Mouse (Mus musculus): ENCODE data around the gene Ppil4. TPM values are rescaled to one million over a fixed set of nuclear protein-coding genes. Genes with fewer than 3 reads are reported as not detected.
"Not testable (repeated sequence)": the region's sequence is repeated elsewhere in the genome, so short reads cannot be mapped to it uniquely, and the experiment has no call there.

Ppil4 gene
- polyA plus RNA-seq (2015; fragmentation: Nextera tagmentation; extraction: Ambion mirVana): 25.6 and 26.7 TPM in 2 replicates

DNA sequence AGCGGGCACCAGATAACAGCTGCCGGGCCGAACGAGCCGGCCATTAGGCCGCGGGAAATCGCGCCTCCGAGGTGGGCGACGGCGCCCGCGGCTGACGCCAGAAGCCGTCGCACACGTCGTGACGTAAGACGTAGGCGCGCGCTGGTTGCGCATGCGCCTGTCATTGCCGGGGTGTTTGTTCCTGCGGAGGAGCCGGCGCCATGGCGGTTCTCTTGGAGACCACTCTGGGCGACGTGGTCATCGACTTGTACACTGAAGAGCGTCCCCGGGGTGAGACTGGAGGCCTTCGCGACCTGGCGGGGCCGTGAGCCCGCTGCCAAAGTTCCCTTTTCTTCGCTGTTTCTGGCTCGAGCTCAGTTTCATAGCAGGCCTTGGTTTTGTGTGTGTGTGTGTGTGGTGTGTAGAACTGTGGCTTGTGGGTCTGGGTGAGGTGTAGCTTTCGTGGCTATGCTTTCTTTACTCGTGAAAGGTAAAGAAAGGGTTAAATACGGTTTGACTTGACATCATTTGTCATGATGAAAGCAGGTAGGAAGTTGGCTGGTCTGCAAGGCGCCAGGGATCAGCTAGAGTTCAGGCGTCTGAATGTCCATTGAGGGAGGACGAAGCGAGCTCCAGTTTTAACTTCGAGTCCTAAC is at the start of gene Ppil4, which contains the start of gene Ginm1:
Gene Ppil4, plus strand, starts transcription at position 141 of the 635 bp plus-strand sequence.
Gene Ginm1, minus strand, starts transcription at position 74 of the 635 bp plus-strand sequence.
- Histone ChIP-seq H3K4me1 (peaks cover 19% of the 10 kb centered on the region), H3K4me3 (peak within 1 kb of the TSS; percentile 93), H3K9me3 (no peaks in the 10 kb centered on the region), H3K4me2 (peak within 1 kb of the TSS; percentile 94), H3K27me3 (replicated peaks) (no peaks in the 10 kb centered on the region), H3K27ac (replicated peaks) (peak within 1 kb of the TSS; percentile 74), H3K9ac (peak within 1 kb of the TSS; percentile 95), H3K36me3 (peaks cover 45% of the 10 kb centered on the region)
- WGBS: under 1% methylated on average over 52 of the region's 52 CpGs
- ATAC-seq (ENCODE audit: extremely low read depth, insufficient number of reproducible peaks, low FRiP score, low TSS enrichment): peak; percentile 85

DNA sequence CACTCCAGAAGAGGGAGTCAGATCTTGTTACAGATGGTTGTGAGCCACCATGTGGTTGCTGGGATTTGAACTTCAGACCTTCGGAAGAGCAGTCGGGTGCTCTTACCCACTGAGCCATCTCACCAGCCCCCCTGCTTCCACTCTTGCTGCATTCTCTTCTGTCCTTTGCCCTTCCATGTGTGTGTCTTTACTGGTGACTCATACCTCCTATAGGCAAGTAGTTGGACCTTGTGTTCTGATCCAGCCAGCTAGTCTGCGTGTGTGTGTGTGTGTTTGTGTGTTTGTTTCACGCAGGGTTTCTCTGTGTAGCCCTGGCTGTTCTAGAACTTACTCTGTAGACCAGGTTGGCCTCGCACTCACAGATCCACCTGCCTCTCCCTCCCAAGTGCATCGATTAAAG is 47.2 kb upstream of the Ppil4 start:
- not testable (repeated sequence) for H3K27ac ChIP-seq (replicated peaks); H3K4me3 ChIP-seq; H3K9me3 ChIP-seq; H3K4me1 ChIP-seq; ATAC-seq (ENCODE audit: extremely low read depth, insufficient number of reproducible peaks, low FRiP score, low TSS enrichment); H3K27me3 ChIP-seq (replicated peaks); H3K4me2 ChIP-seq; H3K9ac ChIP-seq
- peaks cover 76% of the 10 kb centered on the region for H3K36me3 ChIP-seq
- 94% methylated on average over 6 of the region's 6 CpGs for WGBS

DNA sequence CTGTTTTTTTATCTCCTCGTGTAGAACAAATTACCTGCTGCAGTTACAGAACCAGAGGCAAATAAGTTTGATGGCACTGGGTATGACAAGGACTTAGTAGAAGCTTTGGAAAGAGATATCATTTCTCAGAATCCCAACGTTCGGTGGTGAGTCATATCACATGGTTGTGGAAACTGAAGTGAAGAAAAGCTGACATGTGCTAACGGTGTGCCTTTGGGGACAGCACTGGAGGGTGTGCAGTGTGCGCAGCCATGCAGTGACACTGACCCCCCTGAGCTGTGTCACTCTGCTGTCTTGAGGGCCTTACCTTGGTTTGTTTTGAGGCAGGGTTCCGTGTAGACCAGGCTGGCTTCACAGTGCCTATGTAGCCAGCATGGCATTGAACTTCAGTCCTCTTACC is 43.9 kb upstream of the Ppil4 start:
- Histone ChIP-seq H3K27me3 (replicated peaks) (no peaks in the 10 kb centered on the region), H3K36me3 (peaks cover 75% of the 10 kb centered on the region), H3K9ac (no peak overlapping the region), H3K27ac (replicated peaks) (no peak overlapping the region), H3K4me3 (no peak overlapping the region), H3K9me3 (no peaks in the 10 kb centered on the region), H3K4me2 (no peak overlapping the region), H3K4me1 (no peaks in the 10 kb centered on the region)
- 78% methylated on average over 6 of the region's 6 CpGs for WGBS
- ATAC-seq (ENCODE audit: extremely low read depth, insufficient number of reproducible peaks, low FRiP score, low TSS enrichment): no peak

DNA sequence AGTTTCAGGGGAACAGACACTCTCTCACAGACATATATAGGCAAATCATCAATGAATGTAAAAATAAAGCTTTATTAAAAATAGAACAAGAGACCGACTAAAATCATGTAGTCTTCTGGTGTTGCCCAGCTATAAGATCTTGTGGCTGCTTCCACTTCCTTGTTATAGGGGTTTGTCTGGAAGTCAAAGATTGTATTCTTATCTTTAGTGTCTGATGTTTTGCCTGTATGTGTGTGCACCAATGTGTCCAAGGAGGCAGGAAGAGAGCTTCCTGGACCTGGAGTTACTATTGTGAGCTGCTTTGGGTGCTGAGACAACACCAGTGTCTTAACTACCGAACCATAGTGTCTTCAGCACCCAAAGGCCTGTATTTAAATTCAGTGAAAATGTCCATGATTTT is 35.1 kb upstream of the Ppil4 start:
- H3K4me3 ChIP-seq: no peak overlapping the region
- 79% methylated on average over 2 of the region's 2 CpGs for WGBS
- H3K36me3 ChIP-seq: peaks cover 81% of the 10 kb centered on the region
- no peaks in the 10 kb centered on the region for H3K9me3 ChIP-seq
- H3K4me2 ChIP-seq: no peak overlapping the region
- no peak for ATAC-seq (ENCODE audit: extremely low read depth, insufficient number of reproducible peaks, low FRiP score, low TSS enrichment)
- no peaks in the 10 kb centered on the region for H3K4me1 ChIP-seq
- no peak overlapping the region for H3K27ac ChIP-seq (replicated peaks)
- no peaks in the 10 kb centered on the region for H3K27me3 ChIP-seq (replicated peaks)
- no peak overlapping the region for H3K9ac ChIP-seq

DNA sequence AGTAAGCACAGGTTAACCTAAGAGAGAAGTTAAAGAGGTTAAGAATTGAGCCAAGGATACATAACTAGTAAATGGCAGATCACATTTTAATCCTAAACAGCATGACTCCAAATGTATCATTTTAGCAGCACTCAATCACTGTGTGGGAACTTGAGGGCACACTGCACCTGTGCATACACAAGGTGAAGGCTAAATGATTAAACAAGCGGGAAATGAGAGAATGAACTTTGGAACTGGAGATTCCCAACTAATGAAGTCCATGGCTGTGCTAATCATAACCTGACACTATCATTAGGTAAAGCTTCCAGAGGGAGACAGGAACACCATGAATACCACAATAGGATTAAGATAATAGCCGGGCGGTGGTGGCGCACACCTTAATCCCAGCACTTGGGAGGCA is 20.3 kb upstream of the Ppil4 start:
- ATAC-seq (ENCODE audit: extremely low read depth, insufficient number of reproducible peaks, low FRiP score, low TSS enrichment): no peak
- 87% methylated on average over 4 of the region's 4 CpGs for WGBS
- Histone ChIP-seq H3K27me3 (replicated peaks) (no peaks in the 10 kb centered on the region), H3K4me1 (no peaks in the 10 kb centered on the region), H3K4me2 (no peak overlapping the region), H3K36me3 (peaks cover 95% of the 10 kb centered on the region), H3K9me3 (no peaks in the 10 kb centered on the region), H3K27ac (replicated peaks) (no peak overlapping the region), H3K9ac (no peak overlapping the region), H3K4me3 (no peak overlapping the region)

DNA sequence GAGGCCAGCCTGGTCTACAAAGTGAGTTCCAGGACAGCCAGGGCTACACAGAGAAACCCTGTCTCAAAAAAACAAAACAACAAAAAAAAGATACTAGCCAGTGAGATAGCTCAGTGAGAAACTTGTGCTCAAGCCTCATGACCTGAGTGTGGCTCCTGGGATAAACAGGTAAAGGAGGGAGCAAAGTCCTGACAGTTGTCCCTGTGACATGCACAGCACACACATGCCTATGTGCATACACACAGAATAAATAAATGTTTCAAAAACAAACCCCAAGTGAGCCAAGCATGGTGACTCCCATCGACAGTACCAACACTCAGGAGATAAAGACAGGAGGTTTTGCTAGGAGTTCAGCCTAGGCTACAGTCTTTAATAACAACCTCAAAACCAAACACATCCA is 19.9 kb upstream of the Ppil4 start:
- Histone ChIP-seq H3K4me2 (no peak overlapping the region), H3K4me3 (no peak overlapping the region), H3K27me3 (replicated peaks) (no peaks in the 10 kb centered on the region), H3K27ac (replicated peaks) (no peak overlapping the region), H3K36me3 (peaks cover 94% of the 10 kb centered on the region), H3K4me1 (no peaks in the 10 kb centered on the region), H3K9me3 (no peaks in the 10 kb centered on the region), H3K9ac (no peak overlapping the region)
- no peak for ATAC-seq (ENCODE audit: extremely low read depth, insufficient number of reproducible peaks, low FRiP score, low TSS enrichment)
- 83% methylated on average over 1 of the region's 1 CpGs for WGBS

DNA sequence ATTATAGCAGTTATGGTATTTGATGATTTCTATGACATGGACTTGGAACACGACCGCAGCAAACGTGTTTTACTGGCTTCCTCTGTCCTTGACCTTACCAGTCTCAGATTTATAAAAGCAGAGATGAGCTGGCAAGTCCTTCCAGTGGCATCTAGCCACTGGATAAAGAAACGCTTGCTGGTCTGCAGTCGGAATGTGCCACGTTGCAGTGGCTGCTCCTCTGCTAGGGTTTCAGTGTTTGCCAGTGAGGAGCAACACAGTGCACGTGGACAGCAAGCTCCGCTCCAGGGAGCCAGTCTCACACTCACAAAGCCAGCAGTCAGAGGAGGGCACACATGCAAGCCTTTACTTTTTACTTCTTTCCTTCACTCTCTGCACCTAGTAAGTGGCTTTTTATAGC is 17.3 kb upstream of the Ppil4 start:
- 91% methylated on average over 8 of the region's 8 CpGs for WGBS
- Histone ChIP-seq H3K27ac (replicated peaks) (no peak overlapping the region), H3K36me3 (peaks cover 76% of the 10 kb centered on the region), H3K4me3 (no peak overlapping the region), H3K9ac (no peak overlapping the region), H3K4me2 (no peak overlapping the region), H3K4me1 (peaks cover 16% of the 10 kb centered on the region), H3K27me3 (replicated peaks) (no peaks in the 10 kb centered on the region), H3K9me3 (no peaks in the 10 kb centered on the region)
- ATAC-seq (ENCODE audit: extremely low read depth, insufficient number of reproducible peaks, low FRiP score, low TSS enrichment): no peak

DNA sequence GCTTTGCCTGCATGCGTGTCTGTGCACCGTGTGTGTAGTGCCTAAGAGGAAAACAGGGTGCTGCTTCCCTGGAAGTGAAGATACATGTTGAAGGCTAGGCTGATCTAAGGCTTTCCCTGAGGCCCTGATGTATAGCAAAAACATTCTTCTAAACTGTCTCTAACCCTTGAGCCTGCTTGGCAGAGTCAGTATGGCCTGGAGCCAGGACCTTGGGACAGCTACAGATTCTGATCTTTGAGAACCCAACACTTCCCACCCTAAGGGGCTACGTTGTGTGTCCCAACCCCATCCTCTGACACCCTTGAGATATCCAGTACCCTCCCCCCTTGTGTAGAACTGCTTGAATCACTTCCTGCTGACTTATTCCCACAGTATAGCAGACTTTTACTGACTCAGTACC is 14.3 kb upstream of the Ppil4 start:
- no peak for ATAC-seq (ENCODE audit: extremely low read depth, insufficient number of reproducible peaks, low FRiP score, low TSS enrichment)
- Histone ChIP-seq H3K4me2 (no peak overlapping the region), H3K9ac (no peak overlapping the region), H3K4me1 (peaks cover 16% of the 10 kb centered on the region), H3K4me3 (no peak overlapping the region), H3K36me3 (peaks cover 47% of the 10 kb centered on the region), H3K27me3 (replicated peaks) (no peaks in the 10 kb centered on the region), H3K9me3 (no peaks in the 10 kb centered on the region), H3K27ac (replicated peaks) (no peak overlapping the region)
- WGBS: 84% methylated on average over 3 of the region's 3 CpGs

DNA sequence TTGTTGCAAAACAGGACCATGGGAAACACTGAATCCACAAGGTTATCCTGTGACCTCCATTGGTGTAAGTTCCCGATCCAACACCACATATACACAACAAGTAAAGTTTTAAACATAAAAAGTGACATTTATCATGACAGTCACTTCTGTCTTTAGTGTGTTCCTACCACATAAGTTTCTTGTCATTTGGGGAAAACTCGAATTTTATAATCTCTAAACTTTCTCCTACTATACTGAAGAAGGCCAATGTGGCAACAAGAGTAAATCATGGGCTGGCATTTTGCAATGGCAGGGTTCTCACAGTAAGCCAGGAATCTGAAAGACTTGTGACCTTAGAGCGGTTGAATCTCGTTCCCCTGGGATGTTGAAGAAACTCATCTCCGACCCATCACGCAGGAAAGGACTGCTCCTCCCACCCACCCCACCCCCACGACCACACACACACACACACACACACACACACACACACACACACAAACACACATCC is 12.9 kb upstream of the Ppil4 start:
- peak overlapping the region; percentile 94 for H3K9ac ChIP-seq
- peaks cover 35% of the 10 kb centered on the region for H3K36me3 ChIP-seq
- H3K9me3 ChIP-seq: no peaks in the 10 kb centered on the region
- ATAC-seq (ENCODE audit: extremely low read depth, insufficient number of reproducible peaks, low FRiP score, low TSS enrichment): no peak
- H3K4me3 ChIP-seq: peak overlapping the region; percentile 99
- peak overlapping the region; percentile 78 for H3K4me2 ChIP-seq
- WGBS: 20% methylated on average over 7 of the region's 7 CpGs
- H3K4me1 ChIP-seq: peaks cover 16% of the 10 kb centered on the region
- peak overlapping the region; percentile 76; the same call in 1 of the 2 replicates for H3K27ac ChIP-seq (replicated peaks)
- no peaks in the 10 kb centered on the region for H3K27me3 ChIP-seq (replicated peaks)

DNA sequence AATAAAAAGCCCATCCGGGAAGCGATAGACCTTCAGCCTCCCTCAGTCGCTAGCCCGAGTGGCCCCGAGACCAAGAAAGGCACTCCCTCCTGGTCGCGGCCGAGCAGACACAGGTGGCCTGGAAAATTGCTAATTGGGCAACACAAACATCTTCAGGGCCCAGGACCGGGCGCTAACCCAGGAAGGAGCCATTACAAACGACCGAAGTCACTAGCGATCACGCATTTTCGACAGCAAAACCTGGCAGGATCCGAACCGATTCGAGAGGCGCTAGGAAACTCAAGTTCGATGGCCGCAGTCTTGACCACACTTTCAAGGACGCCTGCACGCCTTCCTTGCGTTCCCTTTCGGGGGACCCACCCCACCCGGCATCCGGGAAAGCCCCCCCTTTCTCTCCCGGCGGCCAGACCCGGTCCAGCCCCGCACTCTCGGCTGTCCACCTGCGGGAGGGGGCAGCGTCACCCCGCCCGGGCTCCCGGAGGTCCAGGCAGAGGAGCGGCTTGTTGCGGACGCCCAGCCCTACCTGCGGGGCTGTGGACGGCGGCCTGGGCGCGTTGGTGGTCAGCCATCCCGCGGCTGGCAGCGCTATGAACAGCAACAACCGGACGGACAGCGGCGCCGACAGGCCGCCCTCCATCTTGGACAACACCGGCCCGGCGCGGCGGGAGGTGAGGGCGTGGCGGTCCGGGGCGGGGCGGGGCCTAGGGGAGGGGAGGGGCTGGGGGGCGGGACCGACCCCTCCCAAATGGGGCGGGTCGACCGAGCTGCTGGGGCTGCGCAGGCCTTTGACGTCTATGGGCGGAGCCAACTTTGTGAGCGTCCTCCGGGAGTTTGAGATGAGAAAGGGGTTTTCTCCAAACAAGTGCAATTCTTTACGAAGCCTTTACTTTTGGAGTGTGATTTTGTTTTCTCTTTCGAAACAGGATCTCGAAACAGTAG is 12.2 kb upstream of the Ppil4 start:
- ATAC-seq (ENCODE audit: extremely low read depth, insufficient number of reproducible peaks, low FRiP score, low TSS enrichment): peak; percentile 96

DNA sequence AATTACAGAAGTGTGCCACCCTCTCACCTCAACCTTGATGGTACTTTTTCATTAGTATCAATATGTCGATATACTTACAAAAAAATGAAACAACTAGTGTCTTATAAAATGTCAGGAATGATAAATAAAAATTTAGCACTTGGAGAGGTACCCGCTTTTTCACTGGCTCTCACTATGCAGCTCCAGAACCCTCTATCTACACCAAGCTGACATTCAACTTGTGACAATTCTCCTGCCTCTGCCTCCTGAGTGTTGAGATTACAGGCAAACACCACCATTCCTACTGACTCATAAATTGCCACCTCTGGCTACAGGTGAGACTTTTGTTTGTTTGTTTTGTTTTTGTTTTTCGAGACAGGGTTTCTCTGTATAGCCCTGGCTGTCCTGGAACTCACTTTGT is 11.5 kb upstream of the Ppil4 start:
- ATAC-seq (ENCODE audit: extremely low read depth, insufficient number of reproducible peaks, low FRiP score, low TSS enrichment): no peak
- 0 out of 2 replicates have a peak overlapping the region, but pooled peaks have one; percentile 36 for H3K27ac ChIP-seq (replicated peaks)
- peak overlapping the region; percentile 99 for H3K4me3 ChIP-seq
- peaks cover 16% of the 10 kb centered on the region for H3K4me1 ChIP-seq
- H3K27me3 ChIP-seq (replicated peaks): no peaks in the 10 kb centered on the region
- 48% methylated on average over 3 of the region's 3 CpGs for WGBS
- H3K4me2 ChIP-seq: peak overlapping the region; percentile 78
- H3K36me3 ChIP-seq: peaks cover 21% of the 10 kb centered on the region
- H3K9me3 ChIP-seq: no peaks in the 10 kb centered on the region
- peak overlapping the region; percentile 74 for H3K9ac ChIP-seq

More for the DNA sequence above, 12.2 kb upstream of the Ppil4 start:
- peaks cover 16% of the 10 kb centered on the region for H3K4me1 ChIP-seq
- no peaks in the 10 kb centered on the region for H3K9me3 ChIP-seq
- H3K36me3 ChIP-seq: peaks cover 28% of the 10 kb centered on the region
- no peaks in the 10 kb centered on the region for H3K27me3 ChIP-seq (replicated peaks)
- peak overlapping the region; percentile 78 for H3K4me2 ChIP-seq
- peak overlapping the region; percentile 99 for H3K4me3 ChIP-seq
- peak overlapping the region; percentile 94 for H3K9ac ChIP-seq
- H3K27ac ChIP-seq (replicated peaks): peak overlapping the region; percentile 76
- WGBS: under 1% methylated on average over 67 of the region's 77 CpGs
